Mouse (Mus musculus) kidney, postnatal 0 days (tissue): ENCODE results near the gene Atp1a4. TPM values are rescaled to one million over a fixed set of nuclear protein-coding genes. Genes with fewer than 3 reads are reported as not detected.
A peak's percentile ranks its signal among the peaks of the same experiment; 100 is the strongest.

Source experiments
- ATAC-seq: fragments of 200-750 bp; cut with Nextera tagmentation; replicated peaks from 2 replicates; pipeline ENCODE4 v1.8.0; 2017; ENCODE audit warnings: low read depth, moderate number of reproducible peaks, moderate TSS enrichment, moderate library complexity; ENCODE audit not compliant: low FRiP score
- DNase-seq: peaks from one replicate; pipeline ENCODE4 v3.0.0-alpha.2; 2016; ENCODE audit warnings: low spot score
- H3K27ac ChIP-seq: fragments of 300-500 bp; sonication (generic); 2 replicates; pipeline ENCODE4 v1.5.1; 2014; ENCODE audit warnings: mild to moderate bottlenecking
- H3K27me3 ChIP-seq: fragments of 300-500 bp; sonication (generic); 2 replicates; pipeline ENCODE4 v1.6.1; 2014; ENCODE audit warnings: low read length, mixed read lengths; ENCODE audit not compliant: insufficient read depth
- H3K36me3 ChIP-seq: fragments of 300-500 bp; sonication (generic); 2 replicates; pipeline ENCODE4 v1.6.1; 2014; ENCODE audit warnings: low read length, mixed read lengths; ENCODE audit not compliant: insufficient read depth
- H3K4me1 ChIP-seq: fragments of 300-500 bp; sonication (generic); replicated peaks from 2 replicates; pipeline ENCODE4 v1.6.1; 2014; ENCODE audit warnings: antibody characterized with exemption, low read length, mixed read lengths; ENCODE audit not compliant: insufficient read depth
- H3K4me2 ChIP-seq: fragments of 300-500 bp; sonication (generic); 2 replicates; pipeline ENCODE4 v1.6.1; 2014; ENCODE audit warnings: mild to moderate bottlenecking, low read length, moderate library complexity, mixed read lengths
- H3K4me3 ChIP-seq: fragments of 300-500 bp; sonication (generic); replicated peaks from 2 replicates; pipeline ENCODE4 v1.5.1; 2014; ENCODE audit warnings: low read depth, low read length
- H3K9ac ChIP-seq: fragments of 300-500 bp; sonication (generic); 2 replicates; pipeline ENCODE4 v1.6.1; 2014; ENCODE audit warnings: low read depth, low read length
- H3K9me3 ChIP-seq: fragments of 300-500 bp; sonication (generic); replicated peaks from 2 replicates; pipeline ENCODE4 v1.6.1; 2016; ENCODE audit warnings: low read length, inconsistent platforms, mixed read lengths
- CTCF ChIP-seq: IDR thresholded peaks from 2 replicates; pipeline ENCODE4 v1.5.1; 2016; ENCODE audit warnings: antibody characterized with exemption, low read depth, mild to moderate bottlenecking, moderate library complexity
- WGBS: fragments of 180-500 bp; shearing (Covaris S2); extraction: QIAGEN DNeasy Blood & Tissue Kit; methylation state at CpG from one replicate; pipeline ENCODE4 v1.1.7; 2014; 5-methylcytosine and 5-hydroxymethylcytosine counted together
- polyA plus RNA-seq: library from polyadenylated mRNA; unstranded; fragments of >200 nt; fragmentation: Nextera tagmentation; extraction: Ambion mirVana; gene quantifications from 2 replicates; pipeline ENCODE4 v1.2.1, GENCODE M21; 2015

Gene Atp1a4
- polyA plus RNA-seq, 1 experiment from 2014 or later, result not detected

DNA sequence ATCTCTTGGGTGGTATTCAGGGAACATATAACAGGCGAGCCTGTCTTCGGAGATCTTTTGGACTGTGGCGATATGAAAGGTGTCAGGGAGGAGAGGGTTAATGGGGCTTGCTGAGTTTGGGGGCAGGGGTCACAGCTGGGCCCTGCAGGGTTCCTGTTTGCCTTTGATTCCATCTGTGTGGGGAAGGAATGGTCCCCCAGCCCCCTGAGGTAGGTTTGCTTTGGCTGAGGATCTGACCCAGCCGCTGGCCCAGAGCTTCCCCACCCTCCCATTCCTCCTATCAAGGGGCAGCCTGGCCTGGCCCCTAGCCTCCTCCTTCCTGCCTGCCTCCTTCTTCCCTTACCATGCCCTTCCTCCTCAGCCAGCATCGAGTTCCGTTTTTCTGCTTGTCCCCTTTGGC, 44.6 kb upstream of the Atp1a4 start:
- 14% methylated on average over 6 of the region's 6 CpGs for WGBS
- Histone ChIP-seq H3K27me3 (no peaks in the 10 kb centered on the region), H3K4me3 (no peak overlapping the region), H3K27ac (no peak overlapping the region), H3K4me1 (0 out of 2 replicates have a peak, but pooled peaks cover 2% of the 10 kb centered on the region), H3K9ac (no peak overlapping the region), H3K9me3 (no peaks in the 10 kb centered on the region), H3K36me3 (no peaks in the 10 kb centered on the region), H3K4me2 (no peak overlapping the region)
- ATAC-seq (no peak), DNase-seq (no peak)
- no peak for TF ChIP-seq CTCF

DNA sequence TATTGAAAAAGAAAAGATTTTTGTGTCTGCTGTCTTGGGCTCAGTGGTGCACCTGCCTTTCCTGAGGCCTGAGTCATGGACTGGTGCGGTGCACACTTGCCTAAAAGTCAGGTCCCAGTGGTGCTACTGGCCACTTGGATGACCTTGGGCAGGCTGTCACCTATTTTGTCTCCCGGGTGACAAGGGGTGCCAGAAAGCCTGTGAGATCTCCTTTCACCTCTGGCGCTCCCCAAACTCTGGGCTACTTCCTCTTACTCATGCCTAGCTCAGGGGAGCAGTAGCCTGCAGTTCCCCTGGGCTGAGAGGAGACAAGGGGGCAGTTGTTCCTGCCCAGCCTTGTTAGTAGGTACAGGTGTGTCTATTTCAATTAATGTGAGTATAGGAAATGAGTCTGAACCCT, 44.1 kb upstream of the Atp1a4 start:
- no peak overlapping the region for H3K4me2 ChIP-seq
- TF ChIP-seq CTCF, result no peak
- 55% methylated on average over 3 of the region's 3 CpGs for WGBS
- no peak for ATAC-seq
- H3K4me3 ChIP-seq, result no peak overlapping the region
- no peaks in the 10 kb centered on the region for H3K27me3 ChIP-seq
- DNase-seq, result no peak
- H3K36me3 ChIP-seq, result no peaks in the 10 kb centered on the region
- no peaks in the 10 kb centered on the region for H3K9me3 ChIP-seq
- H3K4me1 ChIP-seq, result 0 out of 2 replicates have a peak, but pooled peaks cover 2% of the 10 kb centered on the region
- no peak overlapping the region for H3K9ac ChIP-seq
- H3K27ac ChIP-seq, result no peak overlapping the region

DNA sequence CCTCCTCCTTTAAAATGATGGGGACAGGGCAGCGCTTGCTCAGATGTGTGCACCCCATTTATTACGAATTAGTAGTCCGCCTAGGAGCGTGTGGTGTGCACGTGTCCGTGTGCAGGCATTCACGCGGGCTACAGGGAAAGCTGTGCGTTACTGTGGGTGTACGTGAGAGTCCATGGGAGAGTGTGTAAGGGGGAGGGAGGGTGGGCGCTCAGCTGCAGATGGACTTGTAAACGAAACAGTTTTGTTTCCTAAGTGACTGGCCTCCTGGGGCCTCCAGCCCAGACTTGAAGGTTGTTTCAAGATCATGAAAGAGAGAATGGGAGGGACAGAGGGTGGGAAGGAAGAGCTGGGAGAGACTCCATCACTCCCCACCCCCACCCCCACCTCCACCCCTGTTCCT, 43.0 kb upstream of the Atp1a4 start:
- Histone ChIP-seq H3K4me2 (no peak overlapping the region), H3K4me3 (no peak overlapping the region), H3K27me3 (no peaks in the 10 kb centered on the region), H3K27ac (no peak overlapping the region), H3K36me3 (no peaks in the 10 kb centered on the region), H3K9ac (no peak overlapping the region), H3K9me3 (no peaks in the 10 kb centered on the region), H3K4me1 (no peaks in the 10 kb centered on the region)
- ATAC-seq, result no peak
- no peak for TF ChIP-seq CTCF
- 62% methylated on average over 12 of the region's 12 CpGs for WGBS
- no peak for DNase-seq

DNA sequence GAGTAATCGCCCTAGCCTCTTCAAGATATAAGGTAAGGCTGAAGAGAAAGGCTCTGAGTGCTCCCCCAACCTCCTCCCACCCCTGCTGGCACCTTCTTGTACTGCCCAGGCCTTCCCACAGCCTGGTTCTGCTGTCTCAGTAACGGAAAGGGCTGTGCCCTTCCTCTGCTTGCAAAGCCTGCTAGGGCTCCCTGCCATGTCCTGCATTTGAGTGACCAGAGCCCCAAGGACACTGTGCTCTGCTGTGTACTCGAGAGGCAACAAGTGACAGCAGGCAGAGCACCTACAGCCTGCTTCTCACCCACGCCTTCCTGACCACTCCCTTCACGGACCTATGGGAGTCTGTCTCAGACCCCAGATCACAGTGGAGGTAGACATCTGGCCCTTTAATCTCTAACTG, 42.0 kb upstream of the Atp1a4 start:
- no peaks in the 10 kb centered on the region for H3K9me3 ChIP-seq
- no peak overlapping the region for H3K27ac ChIP-seq
- H3K4me2 ChIP-seq, result no peak overlapping the region
- no peaks in the 10 kb centered on the region for H3K36me3 ChIP-seq
- 69% methylated on average over 5 of the region's 5 CpGs for WGBS
- DNase-seq (no peak), ATAC-seq (no peak)
- no peaks in the 10 kb centered on the region for H3K27me3 ChIP-seq
- TF ChIP-seq CTCF, result no peak
- H3K9ac ChIP-seq, result no peak overlapping the region
- 0 out of 2 replicates have a peak, but pooled peaks cover 2% of the 10 kb centered on the region for H3K4me1 ChIP-seq
- no peak overlapping the region for H3K4me3 ChIP-seq

DNA sequence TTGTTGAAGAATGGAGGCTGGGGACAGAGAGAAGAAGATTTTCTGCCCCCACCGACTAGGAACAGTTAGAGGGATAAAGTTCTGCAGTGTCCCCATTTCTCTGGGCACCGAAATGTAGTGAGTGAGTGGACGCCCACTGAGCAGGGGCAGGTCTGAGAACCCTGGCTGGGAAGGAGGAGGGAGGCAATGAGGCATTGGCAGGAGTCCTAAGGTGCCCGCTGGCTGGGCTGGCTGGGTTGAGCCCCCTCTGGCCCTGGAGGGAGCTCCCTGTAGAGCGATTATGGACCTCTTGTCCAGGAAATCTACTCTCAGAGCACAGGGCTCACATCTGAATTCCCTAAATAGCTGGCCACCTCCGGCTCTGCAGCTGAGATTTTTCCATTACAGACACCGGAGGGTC, 41.3 kb upstream of the Atp1a4 start:
- no peak overlapping the region for H3K9ac ChIP-seq
- 0 out of 2 replicates have a peak, but pooled peaks cover 2% of the 10 kb centered on the region for H3K4me1 ChIP-seq
- ATAC-seq (no peak), DNase-seq (no peak)
- no peaks in the 10 kb centered on the region for H3K36me3 ChIP-seq
- no peak overlapping the region for H3K27ac ChIP-seq
- 66% methylated on average over 7 of the region's 7 CpGs for WGBS
- no peak for TF ChIP-seq CTCF
- H3K4me3 ChIP-seq, result no peak overlapping the region
- no peak overlapping the region for H3K4me2 ChIP-seq
- no peaks in the 10 kb centered on the region for H3K9me3 ChIP-seq
- H3K27me3 ChIP-seq, result no peaks in the 10 kb centered on the region

DNA sequence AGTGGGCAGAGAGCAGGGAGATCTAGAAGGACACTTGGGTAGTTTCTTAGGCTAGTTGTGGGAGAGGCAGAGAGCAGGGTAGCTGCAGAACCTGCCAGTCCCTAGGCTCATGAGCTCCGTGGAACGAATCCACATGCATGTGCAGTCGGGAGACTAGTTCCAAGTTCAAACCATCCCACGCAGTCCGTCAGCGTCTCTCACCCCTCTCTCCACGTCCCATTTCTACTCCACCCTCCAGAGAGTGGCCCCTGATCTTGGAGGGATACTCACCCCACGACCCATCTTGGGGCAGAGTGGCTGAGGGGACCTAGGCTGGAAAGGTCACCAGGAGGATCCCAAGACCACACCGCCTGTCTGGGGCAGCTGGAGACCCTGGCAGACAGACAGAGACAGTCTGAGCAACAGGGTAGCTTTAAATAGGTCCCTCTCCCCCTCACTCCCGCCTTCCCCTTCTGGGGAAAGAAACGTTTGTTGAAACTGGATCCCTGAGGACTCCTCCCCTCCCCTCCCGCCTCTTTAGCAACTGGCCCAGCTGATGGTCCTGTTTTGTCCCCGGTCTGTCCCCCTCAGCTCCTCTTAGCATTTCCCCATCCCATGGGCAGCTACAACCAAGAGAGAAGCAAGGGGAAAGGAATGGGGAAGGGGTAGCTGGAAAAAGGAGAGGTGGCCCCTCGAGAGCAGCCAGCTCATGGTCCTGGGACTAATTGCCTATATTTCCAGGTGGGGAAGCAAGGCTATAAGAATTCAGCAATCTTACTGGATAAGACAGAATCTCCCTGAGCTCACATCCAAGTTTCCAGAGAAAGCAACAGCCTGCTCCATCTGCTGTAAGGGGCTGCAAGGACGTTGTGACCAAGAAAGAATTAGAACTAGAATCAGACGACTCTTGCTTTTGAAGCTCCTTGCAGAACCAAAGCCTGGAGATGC, 39.7 kb upstream of the Atp1a4 start, which contains the start of gene Atp1a2:
Gene Atp1a2, minus strand, starts transcription at position 454 of the 927 bp plus-strand sequence.
- WGBS, result 7% methylated on average over 16 of the region's 16 CpGs
- ATAC-seq (peak; percentile 53; the same call in 1 of the 2 replicates), DNase-seq (peak; percentile 86)
- TF ChIP-seq CTCF, result no peak
- no peaks in the 10 kb centered on the region for H3K27me3 ChIP-seq
- H3K9ac ChIP-seq, result peak within 1 kb of the TSS; percentile 31; the same call in 1 of the 2 replicates
- peak within 1 kb of the TSS; percentile 16 for H3K4me3 ChIP-seq
- H3K4me1 ChIP-seq, result 0 out of 2 replicates have a peak, but pooled peaks cover 5% of the 10 kb centered on the region
- H3K27ac ChIP-seq, result peak within 1 kb of the TSS; percentile 54
- H3K9me3 ChIP-seq, result no peaks in the 10 kb centered on the region
- peak within 1 kb of the TSS; percentile 52 for H3K4me2 ChIP-seq
- H3K36me3 ChIP-seq, result no peaks in the 10 kb centered on the region
